Mouse (Mus musculus): ENCODE measurements around the gene Tcap. TPM values are rescaled to one million over a fixed set of nuclear protein-coding genes. Genes with fewer than 3 reads are reported as not detected.
"Not testable (repeated sequence)": the region's sequence is repeated elsewhere in the genome, so short reads cannot be mapped to it uniquely, and the experiment has no call there.

Gene Tcap
- total RNA-seq, 1 experiment from 2014 or later, result not detected

GRCm38 (mm10) chr11:98372406-98372805, 11.2 kb upstream of the Tcap start:
- 0 out of 2 replicates have a peak, but pooled peaks have one; percentile 62 for ATAC-seq (replicated peaks; ENCODE audit: insufficient number of reproducible peaks, low FRiP score, low TSS enrichment, poor library complexity, severe bottlenecking)

GRCm38 (mm10) chr11:98373244-98373643, 10.4 kb upstream of the Tcap start:
- no peak for ATAC-seq (replicated peaks; ENCODE audit: insufficient number of reproducible peaks, low FRiP score, low TSS enrichment, poor library complexity, severe bottlenecking)

GRCm38 (mm10) chr11:98374266-98374665, 9.3 kb upstream of the Tcap start:
- no peak for ATAC-seq (replicated peaks; ENCODE audit: insufficient number of reproducible peaks, low FRiP score, low TSS enrichment, poor library complexity, severe bottlenecking)

- ATAC-seq (replicated peaks; ENCODE audit: insufficient number of reproducible peaks, low FRiP score, low TSS enrichment, poor library complexity, severe bottlenecking), result no peak
Observed at GRCm38 (mm10) chr11:98376756-98377155, 6.9 kb upstream of the Tcap start.

- no peak for ATAC-seq (replicated peaks; ENCODE audit: insufficient number of reproducible peaks, low FRiP score, low TSS enrichment, poor library complexity, severe bottlenecking)
Observed at GRCm38 (mm10) chr11:98377787-98378186, 5.8 kb upstream of the Tcap start.

GRCm38 (mm10) chr11:98379379-98379778, 4.2 kb upstream of the Tcap start:
- ATAC-seq (replicated peaks; ENCODE audit: insufficient number of reproducible peaks, low FRiP score, low TSS enrichment, poor library complexity, severe bottlenecking), result no peak

- ATAC-seq (replicated peaks; ENCODE audit: insufficient number of reproducible peaks, low FRiP score, low TSS enrichment, poor library complexity, severe bottlenecking), result no peak
Observed at GRCm38 (mm10) chr11:98380106-98380505, 3.5 kb upstream of the Tcap start.

GRCm38 (mm10) chr11:98381651-98382050, 2.0 kb upstream of the Tcap start:
- ATAC-seq (replicated peaks; ENCODE audit: insufficient number of reproducible peaks, low FRiP score, low TSS enrichment, poor library complexity, severe bottlenecking), result no peak

- ATAC-seq (replicated peaks; ENCODE audit: insufficient number of reproducible peaks, low FRiP score, low TSS enrichment, poor library complexity, severe bottlenecking), result not testable (repeated sequence)
Observed at GRCm38 (mm10) chr11:98382405-98382804, 1.2 kb upstream of the Tcap start.

GRCm38 (mm10) chr11:98384216-98384615, 605 bp downstream of the Tcap start:
- no peak for ATAC-seq (replicated peaks; ENCODE audit: insufficient number of reproducible peaks, low FRiP score, low TSS enrichment, poor library complexity, severe bottlenecking)

- ATAC-seq (replicated peaks; ENCODE audit: insufficient number of reproducible peaks, low FRiP score, low TSS enrichment, poor library complexity, severe bottlenecking), result no peak
Observed at GRCm38 (mm10) chr11:98384721-98385637, 1.4 kb downstream of the Tcap start.

- no peak for ATAC-seq (replicated peaks; ENCODE audit: insufficient number of reproducible peaks, low FRiP score, low TSS enrichment, poor library complexity, severe bottlenecking)
Observed at GRCm38 (mm10) chr11:98385638-98386585, 2.3 kb downstream of the Tcap start, which contains the start of gene Pnmt. TSS of gene Pnmt (plus strand) at chr11:98386450.

- no peak for ATAC-seq (replicated peaks; ENCODE audit: insufficient number of reproducible peaks, low FRiP score, low TSS enrichment, poor library complexity, severe bottlenecking)
Observed at GRCm38 (mm10) chr11:98386596-98386995, 3.0 kb downstream of the Tcap start.

GRCm38 (mm10) chr11:98387056-98387577, 3.5 kb downstream of the Tcap start:
- ATAC-seq (replicated peaks; ENCODE audit: insufficient number of reproducible peaks, low FRiP score, low TSS enrichment, poor library complexity, severe bottlenecking), result no peak

- ATAC-seq (replicated peaks; ENCODE audit: insufficient number of reproducible peaks, low FRiP score, low TSS enrichment, poor library complexity, severe bottlenecking), result no peak
Observed at GRCm38 (mm10) chr11:98388282-98388681, 4.7 kb downstream of the Tcap start.

- ATAC-seq (replicated peaks; ENCODE audit: insufficient number of reproducible peaks, low FRiP score, low TSS enrichment, poor library complexity, severe bottlenecking), result no peak
Observed at GRCm38 (mm10) chr11:98389221-98389780, 5.7 kb downstream of the Tcap start.

GRCm38 (mm10) chr11:98390141-98390540, 6.5 kb downstream of the Tcap start:
- no peak for ATAC-seq (replicated peaks; ENCODE audit: insufficient number of reproducible peaks, low FRiP score, low TSS enrichment, poor library complexity, severe bottlenecking)

GRCm38 (mm10) chr11:98392034-98392433, 8.4 kb downstream of the Tcap start:
- no peak for ATAC-seq (replicated peaks; ENCODE audit: insufficient number of reproducible peaks, low FRiP score, low TSS enrichment, poor library complexity, severe bottlenecking)

GRCm38 (mm10) chr11:98392645-98393044, 9.0 kb downstream of the Tcap start:
- no peak for ATAC-seq (replicated peaks; ENCODE audit: insufficient number of reproducible peaks, low FRiP score, low TSS enrichment, poor library complexity, severe bottlenecking)

Data from monocyte, adult 5-6 weeks (primary cell).